Mouse (Mus musculus): ENCODE data around the gene Inava.

The Inava gene

GRCm38 (mm10) chr1:136229040-136229373, 5.1 kb downstream of the Inava start:
- DNase-seq = no peak

DNA sequence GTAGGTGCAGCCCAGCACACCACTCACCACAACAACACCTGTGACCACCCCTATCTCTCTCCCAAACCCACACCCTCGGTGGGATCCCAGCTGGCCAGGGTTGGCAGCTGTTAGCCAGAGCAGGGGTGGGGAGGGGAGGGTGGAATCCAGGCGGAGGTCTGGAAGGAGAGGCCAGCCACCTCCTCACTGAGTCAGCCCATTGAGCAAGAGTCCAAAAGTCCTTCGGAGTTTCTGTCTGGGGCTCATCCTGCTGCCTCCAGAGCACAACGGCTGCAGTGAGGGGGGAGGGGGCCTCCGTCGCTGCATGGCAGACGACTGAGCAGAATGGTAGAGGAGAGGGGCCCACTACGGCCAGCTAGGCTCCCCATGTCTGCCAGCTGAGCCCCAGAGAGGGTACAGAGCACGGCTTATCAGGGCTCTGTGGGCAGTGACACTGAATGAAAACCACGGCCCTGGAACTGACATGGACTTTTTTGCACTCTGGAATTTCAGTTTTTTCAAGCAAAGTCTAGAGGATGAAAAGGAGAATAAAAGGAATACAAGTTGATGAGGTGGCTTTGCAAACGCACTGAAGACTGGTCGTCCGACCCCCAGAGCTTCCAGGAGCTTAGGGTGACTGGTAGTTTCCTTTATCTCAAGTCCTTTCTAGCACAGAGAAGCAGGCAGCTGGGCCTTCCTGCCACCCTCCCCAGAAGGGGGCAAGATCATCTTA, 5.6 kb downstream of the Inava start:
- no peak for DNase-seq

DNA sequence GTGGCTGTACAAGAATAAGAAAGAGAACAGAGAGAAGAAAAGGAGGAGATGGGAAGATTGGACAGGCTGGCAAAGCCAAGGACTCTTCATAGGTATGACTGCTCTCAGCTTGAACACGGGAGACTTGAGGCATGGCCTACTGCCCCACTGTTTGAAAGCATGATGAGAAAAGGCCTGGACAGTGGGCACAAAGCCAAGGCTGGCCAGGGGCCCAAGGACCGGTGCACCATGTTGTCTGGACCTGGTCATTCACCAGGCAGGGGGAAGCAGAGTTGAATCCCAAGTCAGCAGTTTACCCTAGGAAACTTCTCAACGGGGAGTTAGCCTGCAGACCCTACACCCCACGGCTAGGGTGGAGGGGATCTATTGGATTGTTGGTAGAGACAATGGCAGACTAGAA, 6.2 kb downstream of the Inava start:
- DNase-seq = no peak

DNA sequence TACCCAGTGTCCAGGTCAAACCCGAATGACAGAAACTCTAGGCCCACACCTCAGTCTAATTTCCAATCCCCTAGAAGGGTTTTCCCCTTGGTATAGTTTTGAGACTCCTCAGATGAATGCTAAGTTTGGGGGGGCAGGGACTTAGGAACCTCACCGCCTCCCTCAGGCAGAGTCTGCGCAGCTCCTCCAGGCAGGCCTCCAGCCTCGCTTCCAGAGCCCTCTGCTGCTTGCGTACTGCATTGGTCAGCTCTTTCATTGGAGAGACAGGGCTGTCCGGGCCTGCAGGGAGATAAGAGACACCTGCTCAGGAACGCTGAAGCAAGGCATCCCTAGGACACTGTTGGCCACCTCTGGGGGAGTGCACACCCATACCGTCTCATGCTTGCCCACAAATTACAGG, 7.4 kb downstream of the Inava start:
- DNase-seq = no peak

GRCm38 (mm10) chr1:136225846-136226245, 8.2 kb downstream of the Inava start:
- no peak for DNase-seq

DNA sequence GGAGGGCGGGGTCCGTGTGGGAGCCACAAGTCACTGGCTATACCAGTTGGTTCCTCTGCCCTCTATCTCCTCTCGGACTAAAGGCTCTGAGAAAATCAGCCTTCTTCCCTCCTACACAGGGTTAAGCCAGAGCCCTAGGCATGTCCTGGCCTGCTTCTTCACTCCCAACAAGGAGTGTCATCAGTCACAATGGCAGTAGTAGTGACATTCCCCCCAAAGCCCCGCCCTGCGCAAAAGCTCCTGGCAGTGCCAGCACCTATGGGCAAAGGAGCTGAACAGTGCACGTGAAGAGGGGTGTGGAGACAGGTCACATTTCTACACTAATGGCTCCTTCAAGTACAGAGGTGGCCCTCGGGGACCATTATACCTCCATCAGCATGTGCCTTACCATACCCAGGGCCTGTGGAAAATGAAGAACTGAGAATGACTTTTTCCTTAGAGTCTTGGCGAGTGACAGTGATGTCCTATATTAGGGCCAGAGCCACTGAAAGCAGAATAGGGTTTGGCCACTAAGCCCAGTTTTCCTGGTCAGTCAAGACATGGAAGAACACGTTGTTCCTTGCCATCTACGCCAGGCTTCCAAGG, 10.2 kb downstream of the Inava start:
- DNase-seq = no peak

DNA sequence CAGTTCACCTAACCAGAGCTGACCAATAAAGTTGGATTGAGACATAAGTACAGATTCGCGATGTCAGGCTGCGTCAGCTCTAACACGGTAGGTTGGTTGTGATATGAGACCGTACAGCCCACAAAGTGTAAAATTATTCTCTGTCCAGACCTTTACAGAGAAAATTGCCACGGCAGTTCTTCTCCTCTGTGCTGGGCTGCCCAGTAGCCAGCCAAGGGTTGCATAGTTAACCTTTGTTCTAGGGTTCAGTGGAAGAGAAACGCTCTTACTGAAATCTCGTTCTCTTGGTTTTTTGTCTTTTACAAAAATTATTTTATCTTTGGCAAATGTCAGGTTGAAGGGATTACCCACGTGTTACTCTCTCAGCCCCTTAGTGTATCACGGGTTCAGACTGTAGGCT, 11.7 kb downstream of the Inava start:
- no peak for DNase-seq

GRCm38 (mm10) chr1:136220037-136220871, 13.8 kb downstream of the Inava start:
- no peak for DNase-seq

DNA sequence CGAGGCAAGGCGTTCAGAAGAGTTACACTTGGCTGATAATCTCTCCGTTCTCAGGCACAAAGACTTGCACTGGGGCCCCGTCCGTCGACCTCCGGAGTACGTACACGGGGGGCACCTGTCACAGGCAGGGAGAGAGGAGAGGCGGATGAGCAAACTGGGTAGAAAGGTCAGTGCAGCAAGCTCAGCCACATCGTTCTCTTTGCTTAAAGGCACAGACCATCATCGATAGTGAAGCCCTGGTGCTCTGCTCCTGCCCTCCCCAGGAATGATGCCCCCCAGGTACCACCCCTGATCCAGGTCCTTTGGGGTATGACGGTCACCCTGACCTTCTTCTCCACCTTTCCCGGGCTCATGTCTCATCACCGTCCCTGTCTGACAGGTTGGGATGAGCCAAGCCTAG, 19.8 kb downstream of the Inava start:
- no peak for DNase-seq

DNA sequence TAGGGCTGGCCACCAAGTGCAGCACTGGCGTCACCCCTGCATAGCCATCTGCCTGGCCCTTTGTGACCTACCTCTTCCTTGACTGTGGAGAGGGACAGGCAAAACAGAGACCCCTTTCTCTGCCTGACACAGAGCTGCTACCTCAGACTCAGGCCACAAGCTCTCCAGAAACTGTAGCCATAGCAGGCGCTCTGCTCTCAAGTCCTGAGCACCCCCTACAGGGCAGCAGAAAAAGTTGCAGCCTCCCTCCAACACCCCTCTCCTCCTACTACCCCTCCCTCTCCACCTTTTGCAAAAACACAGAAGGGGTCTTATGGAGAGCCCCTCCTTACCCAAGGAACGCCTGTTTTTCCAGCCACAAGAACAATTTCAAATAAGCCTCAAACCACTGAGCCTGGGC, 21.3 kb downstream of the Inava start, which contains the start of gene Mroh3:
Gene Mroh3, minus strand, starts transcription at position 26 of the 400 bp plus-strand sequence.
- no peak for DNase-seq

DNA sequence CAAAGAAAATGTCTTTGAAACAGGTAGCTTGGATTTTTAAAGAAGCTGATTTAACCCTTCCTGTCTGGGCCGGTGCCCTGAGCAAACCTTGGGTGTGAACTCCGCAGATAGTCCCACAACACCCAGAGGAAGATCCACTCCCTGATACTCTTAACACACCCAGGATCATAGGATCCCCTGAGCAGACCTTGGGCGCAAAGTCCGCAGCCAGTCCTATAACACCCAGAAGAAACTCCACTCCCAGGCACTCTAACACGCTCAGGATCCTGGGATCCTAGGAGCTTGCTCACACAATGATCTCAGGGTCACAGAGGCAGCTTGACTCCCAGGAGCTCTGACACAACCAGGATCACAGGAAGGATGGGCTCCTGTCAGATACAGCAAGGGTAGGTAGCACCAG, 44.0 kb downstream of the Inava start:
- no peak for DNase-seq

GRCm38 (mm10) chr1:136179511-136180001, 54.5 kb downstream of the Inava start:
- DNase-seq = no peak

- DNase-seq = no peak
Observed at GRCm38 (mm10) chr1:136178741-136179140, 55.3 kb downstream of the Inava start.

GRCm38 (mm10) chr1:136177085-136177484, 57.0 kb downstream of the Inava start:
- no peak for DNase-seq

DNA sequence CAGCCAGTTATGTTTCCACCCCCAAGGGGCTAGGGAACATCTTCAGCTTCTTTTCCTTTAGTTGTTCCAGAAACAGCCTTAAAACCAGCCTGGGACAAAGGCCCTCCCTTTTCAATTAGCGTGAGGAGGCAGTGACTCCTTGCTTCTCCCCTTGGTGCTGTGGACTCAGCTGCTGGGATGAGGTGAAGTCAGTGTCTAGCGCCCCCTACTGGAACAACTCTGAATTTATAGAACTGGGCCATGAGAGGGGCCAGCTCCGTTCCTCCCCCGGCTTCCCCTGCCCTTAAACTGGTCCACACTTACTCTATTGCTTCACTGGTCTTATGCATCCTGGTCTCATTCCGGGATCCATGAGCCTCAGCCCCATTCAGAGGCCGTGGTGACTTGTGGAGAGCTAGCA, 58.9 kb downstream of the Inava start:
- no peak for DNase-seq

DNA sequence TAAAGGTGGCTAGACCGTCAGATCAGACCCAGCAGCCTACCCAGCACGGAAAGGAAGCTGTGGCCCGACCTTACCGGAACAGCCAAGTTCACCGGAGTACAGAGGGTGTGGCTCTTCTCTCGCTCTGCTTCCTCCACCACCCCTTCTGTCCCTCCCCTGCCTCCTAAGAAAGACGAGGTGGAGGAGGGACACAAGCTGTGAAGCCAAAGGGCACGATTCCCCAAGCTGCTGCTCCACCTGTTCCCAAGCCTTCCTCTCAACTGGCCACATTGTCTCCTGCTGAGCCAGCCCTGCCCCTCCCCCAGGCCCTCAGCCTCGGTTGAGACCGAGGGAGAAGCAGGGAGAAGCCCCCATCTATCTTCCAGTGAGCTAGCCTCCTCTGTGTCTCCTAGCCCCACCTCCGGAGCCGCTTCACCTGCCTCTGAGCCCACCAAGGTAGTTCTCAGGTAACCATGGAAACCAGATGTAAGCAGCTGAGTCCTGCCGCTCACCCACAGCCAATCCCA, 59.9 kb downstream of the Inava start:
- no peak for DNase-seq

DNA sequence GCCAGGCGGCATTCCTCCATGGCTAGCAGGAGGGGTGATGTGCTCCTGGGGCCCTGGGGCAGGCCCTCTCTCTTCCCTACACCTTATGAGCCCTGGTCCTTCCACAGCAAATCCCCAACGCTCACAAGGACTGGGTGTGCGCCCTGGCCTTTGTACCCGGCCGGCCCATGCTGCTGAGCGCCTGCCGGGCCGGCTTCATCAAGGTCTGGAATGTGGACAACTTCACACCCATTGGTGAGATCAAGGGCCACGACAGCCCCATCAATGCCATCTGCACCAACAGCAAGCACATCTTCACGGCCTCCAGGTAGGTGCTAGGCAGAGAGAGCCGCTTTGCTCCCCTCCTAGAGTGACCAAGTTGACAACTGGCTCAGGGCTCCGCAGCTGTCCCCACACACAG, 61.4 kb downstream of the Inava start:
- no peak for DNase-seq

GRCm38 (mm10) chr1:136170109-136170508, 64.0 kb downstream of the Inava start:
- peak; percentile 62 for DNase-seq

DNA sequence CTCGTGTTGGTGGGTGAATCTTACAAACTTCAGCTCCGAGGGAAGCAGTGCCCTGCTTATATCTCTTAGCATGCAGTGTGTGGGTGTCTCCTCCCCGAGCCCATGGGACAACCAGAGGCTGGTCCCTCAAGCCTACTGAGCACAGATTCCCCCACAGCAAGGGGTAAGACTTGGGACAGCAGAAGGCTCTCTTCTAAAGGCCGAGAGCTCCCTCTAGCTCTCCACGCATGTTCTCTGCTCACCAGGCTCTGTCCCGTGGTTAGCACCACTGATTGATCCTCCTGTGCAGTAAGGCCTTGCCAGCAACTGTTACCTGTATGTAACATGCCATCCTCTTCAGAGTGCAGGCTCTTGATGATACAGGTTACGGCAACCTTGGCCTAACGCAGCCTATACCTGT, 66.4 kb downstream of the Inava start:
- no peak for DNase-seq

DNA sequence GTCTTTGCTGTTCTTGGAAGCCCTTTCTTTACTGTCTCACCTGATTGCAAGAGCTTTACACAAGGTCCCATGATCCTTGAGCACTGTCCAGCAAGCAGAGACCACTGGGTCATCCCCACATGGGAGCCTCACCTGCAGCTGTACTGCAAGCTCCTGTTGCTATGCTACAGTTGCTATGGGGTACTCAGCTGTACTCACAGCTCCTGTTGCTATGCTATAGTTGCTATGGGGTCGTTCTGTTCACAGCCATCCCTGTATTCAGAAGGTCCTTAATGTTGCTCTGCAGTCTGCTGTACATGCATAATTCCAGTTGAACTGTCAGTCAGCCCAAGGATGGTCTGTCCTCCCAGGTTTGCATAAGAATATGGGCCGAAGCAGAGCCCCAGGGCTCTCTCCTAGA, 68.6 kb downstream of the Inava start:
- no peak for DNase-seq

Data from right cerebral cortex, postnatal 14 days (tissue).